Mouse (Mus musculus) lung, postnatal 0 days (tissue): ENCODE results near the gene Sema6b.

Experiments
- CTCF ChIP-seq: IDR thresholded peaks from 2 replicates; pipeline ENCODE4 v1.5.1; 2016; ENCODE audit warnings: antibody characterized with exemption, mild to moderate bottlenecking
- EP300 ChIP-seq: IDR thresholded peaks from 2 replicates; pipeline ENCODE4 v1.6.1; 2016; ENCODE audit warnings: antibody characterized with exemption, mild to moderate bottlenecking, control low read depth

DNA sequence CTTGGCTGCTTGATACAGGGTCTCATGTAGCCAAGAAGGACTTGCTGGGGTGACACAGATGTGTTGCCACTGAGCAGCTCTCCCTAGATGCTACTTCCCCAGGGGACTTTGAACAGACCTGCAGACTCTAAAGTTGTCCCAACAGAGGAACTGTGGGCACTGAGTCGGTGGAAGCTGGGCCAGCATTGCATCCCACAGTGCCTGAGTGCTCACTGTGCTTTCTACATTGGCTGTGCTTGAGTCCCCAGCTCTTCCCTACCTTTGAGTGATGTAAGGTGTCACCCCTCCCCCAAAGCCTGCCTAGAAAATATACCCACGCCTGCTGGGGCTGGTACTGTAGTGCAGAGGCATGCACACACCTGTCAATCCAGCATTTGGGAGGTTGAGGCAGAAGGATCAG is 32.4 kb downstream of the Sema6b start:
- no peak for TF ChIP-seq CTCF
- no peak for TF ChIP-seq EP300
